Mouse (Mus musculus): ENCODE results near the gene Eml5. TPM values are rescaled to one million over a fixed set of nuclear protein-coding genes. Genes with fewer than 3 reads are reported as not detected.

Gene Eml5
- polyA plus RNA-seq, 1 experiment from 2014 or later: 7.6 TPM

DNA sequence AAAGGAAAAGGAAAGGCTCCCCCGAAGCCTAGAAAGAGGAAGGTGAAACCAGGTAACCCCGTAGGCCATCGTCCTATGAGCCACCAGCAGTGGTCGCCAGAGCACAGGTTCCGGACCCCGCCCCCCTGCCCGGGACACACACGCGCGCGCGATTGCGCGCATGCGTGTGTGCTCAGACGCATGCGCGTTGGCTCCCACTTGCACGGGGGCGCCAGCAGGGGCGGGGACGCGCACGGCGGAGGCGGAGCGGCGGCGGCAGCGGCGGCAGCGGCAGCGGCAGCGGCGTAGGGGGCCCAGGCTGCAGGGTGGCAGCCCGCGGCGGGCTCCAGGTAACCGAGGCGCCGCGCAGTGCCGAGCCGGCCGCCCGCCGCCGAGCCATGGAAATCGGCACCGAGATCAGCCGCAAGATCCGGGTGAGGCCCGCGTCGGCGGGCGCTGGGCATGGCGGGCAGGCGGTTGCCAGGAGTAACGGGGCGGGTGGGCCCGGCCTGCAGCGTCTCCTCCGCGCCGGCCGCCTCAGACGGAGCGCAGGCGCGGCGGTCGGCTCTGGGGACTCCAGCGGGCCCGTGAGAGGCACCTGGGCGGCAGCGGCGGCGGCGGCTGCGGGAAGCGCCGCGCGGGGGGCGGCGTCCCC is 154.4 kb downstream of the Eml5 start, which contains the start of gene Zc3h14:
Gene Zc3h14, plus strand, starts transcription at position 219 of the 634 bp plus-strand sequence.
- no peaks in the 10 kb centered on the region for H3K9me3 ChIP-seq
- peak within 1 kb of the TSS; percentile 94 for H3K4me3 ChIP-seq (replicated peaks)
- H3K4me1 ChIP-seq (replicated peaks): peaks cover 8% of the 10 kb centered on the region; the same call in 1 of the 2 replicates
- peak within 1 kb of the TSS; percentile 62 for H3K4me2 ChIP-seq (replicated peaks)
- no peaks in the 10 kb centered on the region for H3K27me3 ChIP-seq (replicated peaks)
- peak within 1 kb of the TSS; percentile 86 for H3K27ac ChIP-seq
- H3K36me3 ChIP-seq: no peaks in the 10 kb centered on the region
- H3K9ac ChIP-seq: peak within 1 kb of the TSS; percentile 91
- ATAC-seq: peak; percentile 94
- under 1% methylated on average over 80 of the region's 87 CpGs for WGBS

DNA sequence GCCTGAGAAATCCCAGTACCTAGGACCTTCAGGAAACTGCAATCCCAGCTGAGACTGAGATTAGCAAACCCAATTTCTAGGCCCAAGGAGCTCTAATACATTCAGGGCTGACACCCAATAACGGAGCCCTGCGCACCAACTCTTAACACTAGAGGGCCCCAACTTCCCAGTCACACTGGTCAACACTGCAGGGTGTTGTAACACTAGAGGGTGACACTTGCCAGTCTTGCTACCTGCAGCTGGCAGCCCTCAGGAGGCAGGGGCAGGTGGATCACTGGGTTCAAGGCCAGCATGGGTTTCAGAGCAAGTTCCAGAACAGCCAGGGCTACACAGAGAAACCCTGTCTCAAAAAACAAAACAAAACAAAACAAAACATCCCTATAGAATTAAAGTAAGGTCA is 155.2 kb downstream of the Eml5 start:
- Histone ChIP-seq H3K9me3 (no peaks in the 10 kb centered on the region), H3K36me3 (no peaks in the 10 kb centered on the region), H3K27ac (no peak overlapping the region), H3K9ac (no peak overlapping the region), H3K27me3 (replicated peaks) (no peaks in the 10 kb centered on the region), H3K4me1 (replicated peaks) (peaks cover 11% of the 10 kb centered on the region), H3K4me3 (replicated peaks) (no peak overlapping the region), H3K4me2 (replicated peaks) (no peak overlapping the region)
- WGBS: 21% methylated on average over 2 of the region's 2 CpGs
- ATAC-seq: peak; percentile 71

DNA sequence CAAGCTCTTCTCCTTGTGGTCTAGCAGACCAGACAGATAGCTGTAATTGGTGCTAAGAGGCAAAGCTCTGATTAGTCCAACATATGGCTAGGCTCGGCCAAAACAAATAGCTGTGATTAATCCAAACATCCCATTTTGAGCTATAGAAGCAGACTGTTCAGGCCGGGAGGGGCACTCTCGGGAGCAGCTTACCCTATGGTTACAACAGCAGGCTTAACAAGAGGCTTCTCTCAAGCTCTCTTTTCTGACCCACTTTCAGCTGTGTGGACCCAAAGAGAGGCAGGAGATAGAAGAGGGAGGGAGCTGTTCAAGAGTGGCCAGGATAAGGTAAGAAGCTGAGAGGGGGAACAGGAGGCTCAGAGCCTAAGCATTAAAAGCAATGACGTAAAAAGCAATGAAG is 155.7 kb downstream of the Eml5 start:
- H3K4me1 ChIP-seq (replicated peaks): peaks cover 14% of the 10 kb centered on the region
- H3K9me3 ChIP-seq: no peaks in the 10 kb centered on the region
- H3K4me2 ChIP-seq (replicated peaks): no peak overlapping the region
- H3K36me3 ChIP-seq: no peaks in the 10 kb centered on the region
- H3K4me3 ChIP-seq (replicated peaks): no peak overlapping the region
- no peak overlapping the region for H3K9ac ChIP-seq
- no peak overlapping the region for H3K27ac ChIP-seq
- H3K27me3 ChIP-seq (replicated peaks): no peaks in the 10 kb centered on the region
- WGBS: 56% methylated on average over 4 of the region's 4 CpGs
- no peak for ATAC-seq

DNA sequence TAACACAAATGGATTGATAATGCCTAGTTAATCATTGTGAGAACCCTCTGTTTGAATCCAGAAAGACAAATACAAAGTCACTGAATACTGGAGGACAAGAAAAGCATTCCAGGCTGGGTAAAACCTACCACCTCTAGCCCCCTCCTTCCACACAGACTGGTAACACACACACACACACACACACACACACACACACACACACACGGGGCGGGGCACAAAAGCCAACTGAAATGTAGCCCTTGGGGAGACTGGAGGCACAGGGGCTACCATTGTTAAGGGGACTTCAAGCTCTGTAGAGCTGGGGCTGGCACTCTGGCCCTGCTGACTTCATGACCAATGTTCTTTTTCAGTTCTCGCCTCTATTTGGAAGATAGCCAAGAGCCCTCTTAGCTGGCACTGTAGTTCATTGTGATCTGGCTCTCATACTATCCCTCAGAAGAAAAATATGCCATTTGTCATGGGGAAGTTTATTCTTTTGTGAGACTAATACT is 160.2 kb downstream of the Eml5 start:
- no peaks in the 10 kb centered on the region for H3K9me3 ChIP-seq
- no peak overlapping the region for H3K9ac ChIP-seq
- peaks cover 15% of the 10 kb centered on the region for H3K4me1 ChIP-seq (replicated peaks)
- H3K36me3 ChIP-seq: no peaks in the 10 kb centered on the region
- no peak overlapping the region for H3K27ac ChIP-seq
- H3K4me2 ChIP-seq (replicated peaks): no peak overlapping the region
- 39% methylated on average over 3 of the region's 3 CpGs for WGBS
- ATAC-seq: peak; percentile 33
- no peaks in the 10 kb centered on the region for H3K27me3 ChIP-seq (replicated peaks)
- no peak overlapping the region for H3K4me3 ChIP-seq (replicated peaks)

DNA sequence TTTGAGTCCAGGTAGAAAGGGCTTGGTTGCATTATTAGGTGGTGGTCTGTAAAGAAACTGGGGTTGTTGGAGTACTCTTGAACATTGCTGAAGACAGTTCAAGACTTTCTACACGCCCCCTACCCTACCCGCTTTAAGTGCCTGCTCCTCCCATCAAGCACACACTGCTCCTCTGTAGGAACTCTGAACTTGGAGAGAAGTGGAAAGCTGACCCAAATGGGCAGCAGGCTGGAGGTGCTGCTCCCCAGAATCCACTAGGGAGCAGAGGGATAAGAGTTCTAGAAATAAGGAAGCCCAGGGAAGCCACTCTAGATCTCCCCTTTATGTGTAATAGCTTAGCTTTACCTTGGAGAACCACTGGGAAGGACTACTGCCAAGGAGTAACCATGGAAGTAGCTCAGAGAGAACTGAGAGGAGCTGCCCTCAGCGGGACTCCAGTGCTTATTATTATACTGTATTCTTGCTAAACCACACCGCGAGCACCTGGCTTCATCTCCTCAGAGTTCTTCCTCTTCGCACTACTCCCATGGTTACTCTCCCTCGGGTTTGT is 163.4 kb downstream of the Eml5 start:
- WGBS: 8% methylated on average over 7 of the region's 7 CpGs
- peak overlapping the region; percentile 90 for H3K9ac ChIP-seq
- peak; percentile 42 for ATAC-seq
- peaks cover 24% of the 10 kb centered on the region for H3K4me1 ChIP-seq (replicated peaks)
- no peaks in the 10 kb centered on the region for H3K9me3 ChIP-seq
- no peaks in the 10 kb centered on the region for H3K36me3 ChIP-seq
- H3K27me3 ChIP-seq (replicated peaks): no peaks in the 10 kb centered on the region
- peak overlapping the region; percentile 62 for H3K4me2 ChIP-seq (replicated peaks)
- H3K27ac ChIP-seq: peak overlapping the region; percentile 93
- H3K4me3 ChIP-seq (replicated peaks): peak overlapping the region; percentile 86

DNA sequence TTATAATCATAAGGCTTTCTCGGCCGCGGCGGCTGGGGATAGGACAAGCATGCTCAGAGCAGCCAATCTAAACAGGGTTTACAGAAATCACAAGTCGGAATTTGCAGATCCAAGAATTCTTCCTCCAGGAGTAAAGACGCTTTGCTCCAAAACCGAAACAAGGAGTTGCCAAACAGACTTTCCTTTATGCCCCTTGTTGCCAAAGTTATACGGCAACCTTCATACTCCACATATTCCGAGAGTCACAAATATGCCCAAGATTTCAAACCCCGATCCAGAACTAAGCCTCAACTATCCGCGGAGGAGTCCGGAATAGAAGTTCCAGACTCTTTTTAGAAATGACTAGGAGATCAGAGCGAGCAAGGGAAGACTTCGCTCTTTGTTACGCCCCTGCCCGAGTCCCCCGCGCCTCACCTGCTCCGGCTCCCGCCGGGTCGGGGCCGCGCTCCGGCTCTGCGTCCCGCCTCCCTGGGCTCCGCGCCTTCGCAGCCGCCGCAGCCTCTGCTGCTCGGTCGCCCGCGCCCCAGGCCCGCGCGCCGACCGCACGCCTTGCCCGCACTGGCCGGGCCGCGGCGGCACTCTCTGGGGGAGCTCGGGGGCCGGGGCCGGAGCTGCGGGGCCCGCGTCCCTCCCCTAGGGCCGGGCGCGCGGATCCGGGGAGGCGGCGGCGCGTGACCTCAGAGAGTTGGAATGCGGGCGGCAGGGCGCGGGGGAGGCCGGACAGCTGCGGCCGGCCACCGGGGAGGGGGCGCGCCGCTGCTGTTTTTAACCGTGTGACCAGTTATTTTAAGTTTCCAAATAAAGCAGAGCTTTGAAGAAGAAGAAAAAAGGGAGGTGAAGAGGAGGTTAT is 164.1 kb downstream of the Eml5 start, which contains the start of gene Ptpn21:
Gene Ptpn21, minus strand, starts transcription at position 455 of the 850 bp plus-strand sequence.
- no peaks in the 10 kb centered on the region for H3K9me3 ChIP-seq
- no peaks in the 10 kb centered on the region for H3K36me3 ChIP-seq
- ATAC-seq: peak; percentile 74
- H3K4me2 ChIP-seq (replicated peaks): peak within 1 kb of the TSS; percentile 62
- under 1% methylated on average over 66 of the region's 75 CpGs for WGBS
- peaks cover 24% of the 10 kb centered on the region for H3K4me1 ChIP-seq (replicated peaks)
- H3K27me3 ChIP-seq (replicated peaks): no peaks in the 10 kb centered on the region
- peak within 1 kb of the TSS; percentile 86 for H3K4me3 ChIP-seq (replicated peaks)
- H3K27ac ChIP-seq: peak within 1 kb of the TSS; percentile 93
- H3K9ac ChIP-seq: peak within 1 kb of the TSS; percentile 90

Other genes starting within 250 kb of the Eml5 start
- gene Ptpn21, start 164.1 kb downstream of the Eml5 start, polyA plus RNA-seq (2015; fragmentation: Nextera tagmentation; extraction: Ambion mirVana): 7.7 TPM in 2 replicates
- gene Zc3h14, start 154.5 kb downstream of the Eml5 start, polyA plus RNA-seq (2015; fragmentation: Nextera tagmentation; extraction: Ambion mirVana): 86.2 and 98.3 TPM in 2 replicates
- gene Ttc8, start 19.1 kb upstream of the Eml5 start, polyA plus RNA-seq (2015; fragmentation: Nextera tagmentation; extraction: Ambion mirVana): 16.4 and 18.5 TPM in 2 replicates